Mouse (Mus musculus): ENCODE measurements at regions not wholly inside any gene's neighbourhood (a gene's known extent, or its start where the extent isn't known, plus 50 kb on each side); places are given as distances from the start of the nearest gene placed in this dataset.

DNA sequence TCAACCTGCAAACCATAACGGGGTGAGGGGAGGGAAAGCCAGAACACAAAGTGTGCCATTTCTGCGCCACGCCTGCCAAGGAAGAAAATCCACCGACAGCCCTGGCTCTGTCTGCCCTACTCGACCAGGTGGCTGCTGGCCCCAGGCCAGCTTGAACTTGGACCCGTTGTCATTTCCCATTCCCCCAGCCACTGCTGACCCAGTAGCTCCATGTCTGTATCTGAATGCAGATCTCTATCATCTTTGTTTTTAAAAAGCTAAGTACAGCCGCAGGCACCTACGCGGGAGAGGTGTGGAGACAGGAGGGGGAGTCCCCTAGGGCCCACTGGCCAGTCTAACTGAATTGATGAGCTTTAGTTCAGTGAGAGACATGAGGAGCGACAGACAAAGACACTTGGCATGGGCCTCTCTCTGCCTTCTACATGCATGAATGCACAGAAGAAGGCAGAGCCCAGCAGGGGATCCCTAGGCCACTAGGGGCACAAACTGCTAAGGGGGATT is 439.1 kb downstream of the Prdm2 start:
- TF ChIP-seq POLR2A (IDR thresholded peaks at IDR 0.05; ENCODE audit: low read depth, low read length) = no peak
- no peak for TF ChIP-seq CTCF (IDR thresholded peaks at IDR 0.05; ENCODE audit: extremely low read depth, insufficient read depth, insufficient read length, insufficient replicate concordance)
